Mouse (Mus musculus) kidney, postnatal 0 days (tissue): ENCODE results near the gene Krt6b. TPM values are rescaled to one million over a fixed set of nuclear protein-coding genes. Genes with fewer than 3 reads are reported as not detected.

Experiments
- ATAC-seq: fragments of 200-750 bp; cut with Nextera tagmentation; replicated peaks from 2 replicates; pipeline ENCODE4 v1.8.0; 2017; ENCODE audit warnings: low read depth, moderate number of reproducible peaks, moderate TSS enrichment, moderate library complexity; ENCODE audit not compliant: low FRiP score
- DNase-seq: peaks from one replicate; pipeline ENCODE4 v3.0.0-alpha.2; 2016; ENCODE audit warnings: low spot score
- H3K27ac ChIP-seq: fragments of 300-500 bp; sonication (generic); 2 replicates; pipeline ENCODE4 v1.5.1; 2014; ENCODE audit warnings: mild to moderate bottlenecking
- H3K27me3 ChIP-seq: fragments of 300-500 bp; sonication (generic); 2 replicates; pipeline ENCODE4 v1.6.1; 2014; ENCODE audit warnings: low read length, mixed read lengths; ENCODE audit not compliant: insufficient read depth
- H3K36me3 ChIP-seq: fragments of 300-500 bp; sonication (generic); 2 replicates; pipeline ENCODE4 v1.6.1; 2014; ENCODE audit warnings: low read length, mixed read lengths; ENCODE audit not compliant: insufficient read depth
- H3K4me1 ChIP-seq: fragments of 300-500 bp; sonication (generic); replicated peaks from 2 replicates; pipeline ENCODE4 v1.6.1; 2014; ENCODE audit warnings: antibody characterized with exemption, low read length, mixed read lengths; ENCODE audit not compliant: insufficient read depth
- H3K4me2 ChIP-seq: fragments of 300-500 bp; sonication (generic); 2 replicates; pipeline ENCODE4 v1.6.1; 2014; ENCODE audit warnings: mild to moderate bottlenecking, low read length, moderate library complexity, mixed read lengths
- H3K4me3 ChIP-seq: fragments of 300-500 bp; sonication (generic); replicated peaks from 2 replicates; pipeline ENCODE4 v1.5.1; 2014; ENCODE audit warnings: low read depth, low read length
- H3K9ac ChIP-seq: fragments of 300-500 bp; sonication (generic); 2 replicates; pipeline ENCODE4 v1.6.1; 2014; ENCODE audit warnings: low read depth, low read length
- H3K9me3 ChIP-seq: fragments of 300-500 bp; sonication (generic); replicated peaks from 2 replicates; pipeline ENCODE4 v1.6.1; 2016; ENCODE audit warnings: low read length, inconsistent platforms, mixed read lengths
- CTCF ChIP-seq: IDR thresholded peaks from 2 replicates; pipeline ENCODE4 v1.5.1; 2016; ENCODE audit warnings: antibody characterized with exemption, low read depth, mild to moderate bottlenecking, moderate library complexity
- WGBS: fragments of 180-500 bp; shearing (Covaris S2); extraction: QIAGEN DNeasy Blood & Tissue Kit; methylation state at CpG from one replicate; pipeline ENCODE4 v1.1.7; 2014; 5-methylcytosine and 5-hydroxymethylcytosine counted together
- polyA plus RNA-seq: library from polyadenylated mRNA; unstranded; fragments of >200 nt; fragmentation: Nextera tagmentation; extraction: Ambion mirVana; gene quantifications from 2 replicates; pipeline ENCODE4 v1.2.1, GENCODE M21; 2015

Gene Krt6b
- polyA plus RNA-seq, 1 experiment from 2014 or later, result not detected

DNA sequence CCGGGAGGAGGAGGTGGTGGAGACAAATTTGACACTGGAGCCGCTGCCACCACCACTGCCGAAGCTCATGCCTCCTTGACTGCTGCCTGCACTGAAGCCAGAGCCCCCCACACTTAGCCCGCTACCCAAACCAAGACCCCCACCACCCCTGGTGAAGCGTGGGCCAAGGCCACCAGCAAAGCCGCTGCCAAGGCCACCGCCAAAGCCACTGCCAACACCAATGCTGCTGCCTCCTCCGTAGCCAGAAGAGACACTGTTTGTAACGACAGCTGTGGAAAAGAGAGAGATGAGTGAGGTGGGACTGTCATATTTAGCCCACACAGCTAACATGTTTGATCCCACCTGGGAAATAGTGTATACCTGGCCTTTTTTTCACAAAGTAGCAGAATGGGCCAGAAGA lies 27.4 kb upstream of the Krt6b start:
- H3K27ac ChIP-seq, result no peak overlapping the region
- H3K4me3 ChIP-seq, result no peak overlapping the region
- ATAC-seq (no peak), DNase-seq (no peak)
- H3K4me1 ChIP-seq, result no peaks in the 10 kb centered on the region
- no peak for TF ChIP-seq CTCF
- H3K27me3 ChIP-seq, result no peaks in the 10 kb centered on the region
- no peak overlapping the region for H3K4me2 ChIP-seq
- no peak overlapping the region for H3K9ac ChIP-seq
- no peaks in the 10 kb centered on the region for H3K36me3 ChIP-seq
- H3K9me3 ChIP-seq, result no peaks in the 10 kb centered on the region
- WGBS, result 83% methylated on average over 9 of the region's 9 CpGs

DNA sequence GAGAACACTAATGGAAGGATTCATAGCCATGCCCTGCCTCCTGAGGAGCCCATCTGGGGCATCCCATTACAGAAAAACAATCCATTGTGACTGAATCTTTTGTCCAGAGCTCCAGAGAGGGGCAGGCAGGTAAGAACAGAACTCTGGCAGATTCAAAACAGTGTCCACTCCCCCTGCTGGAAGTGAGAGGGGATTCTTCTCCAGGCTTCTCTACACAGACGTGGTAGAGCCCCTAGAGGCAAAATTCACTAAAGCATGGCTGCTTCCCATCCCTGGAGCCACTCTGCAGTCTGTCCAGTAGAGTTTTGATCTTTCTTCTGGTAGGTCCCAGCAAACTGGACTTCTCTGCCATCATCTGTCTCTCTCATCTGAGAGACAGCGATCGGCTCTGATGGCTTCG lies 24.0 kb upstream of the Krt6b start:
- Histone ChIP-seq H3K27me3 (no peaks in the 10 kb centered on the region), H3K9me3 (no peaks in the 10 kb centered on the region), H3K9ac (no peak overlapping the region), H3K36me3 (no peaks in the 10 kb centered on the region), H3K27ac (no peak overlapping the region), H3K4me1 (no peaks in the 10 kb centered on the region), H3K4me3 (no peak overlapping the region), H3K4me2 (no peak overlapping the region)
- WGBS, result 75% methylated on average over 4 of the region's 4 CpGs
- ATAC-seq (no peak), DNase-seq (peak; percentile 80)
- peak; percentile 72 for TF ChIP-seq CTCF

DNA sequence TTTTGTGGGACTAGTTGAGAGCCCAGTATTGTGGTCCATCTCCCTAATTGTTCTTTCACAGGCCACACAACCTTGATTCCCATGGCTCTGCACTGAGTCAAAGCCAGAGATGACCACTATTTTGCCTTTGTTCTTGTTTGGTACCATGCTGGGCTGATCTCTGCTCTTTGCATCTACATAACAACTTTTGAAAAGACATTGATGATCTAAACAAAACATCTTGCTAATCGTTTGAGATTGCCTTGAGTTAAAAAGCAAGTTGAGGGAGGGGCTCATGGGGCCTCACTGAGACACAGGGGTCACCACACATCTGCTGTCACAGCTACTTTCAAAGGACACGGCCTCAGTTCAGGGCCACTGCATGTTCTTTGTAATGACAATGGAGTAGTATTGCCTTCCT lies 22.3 kb upstream of the Krt6b start:
- Histone ChIP-seq H3K27me3 (no peaks in the 10 kb centered on the region), H3K27ac (no peak overlapping the region), H3K4me3 (no peak overlapping the region), H3K9me3 (no peaks in the 10 kb centered on the region), H3K9ac (no peak overlapping the region), H3K4me2 (no peak overlapping the region), H3K4me1 (no peaks in the 10 kb centered on the region), H3K36me3 (no peaks in the 10 kb centered on the region)
- 16% methylated on average over 2 of the region's 2 CpGs for WGBS
- ATAC-seq (no peak), DNase-seq (no peak)
- TF ChIP-seq CTCF, result no peak

DNA sequence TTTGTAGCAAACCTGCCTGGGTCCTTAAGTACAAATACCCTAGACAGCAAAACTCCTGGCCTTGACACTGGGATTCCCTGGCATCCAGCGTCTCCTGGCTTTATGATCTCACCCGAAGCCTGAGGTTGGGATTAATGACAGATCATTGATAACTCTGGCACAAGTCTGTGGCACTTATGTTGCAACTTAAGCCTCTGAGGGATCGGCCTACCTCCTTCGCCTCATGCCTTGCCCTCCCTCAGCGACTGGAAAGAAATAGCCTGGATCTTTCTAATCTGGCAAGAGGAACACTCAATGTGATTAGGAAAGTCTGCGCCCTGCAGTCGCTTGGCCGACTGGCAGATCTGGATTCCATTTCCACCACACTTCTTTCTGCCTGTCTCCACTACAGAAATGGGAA lies 19.8 kb upstream of the Krt6b start:
- Histone ChIP-seq H3K4me1 (no peaks in the 10 kb centered on the region), H3K4me2 (no peak overlapping the region), H3K4me3 (no peak overlapping the region), H3K36me3 (no peaks in the 10 kb centered on the region), H3K9ac (no peak overlapping the region), H3K27ac (no peak overlapping the region), H3K27me3 (no peaks in the 10 kb centered on the region), H3K9me3 (no peaks in the 10 kb centered on the region)
- ATAC-seq (no peak), DNase-seq (no peak)
- WGBS, result 80% methylated on average over 8 of the region's 8 CpGs
- no peak for TF ChIP-seq CTCF

DNA sequence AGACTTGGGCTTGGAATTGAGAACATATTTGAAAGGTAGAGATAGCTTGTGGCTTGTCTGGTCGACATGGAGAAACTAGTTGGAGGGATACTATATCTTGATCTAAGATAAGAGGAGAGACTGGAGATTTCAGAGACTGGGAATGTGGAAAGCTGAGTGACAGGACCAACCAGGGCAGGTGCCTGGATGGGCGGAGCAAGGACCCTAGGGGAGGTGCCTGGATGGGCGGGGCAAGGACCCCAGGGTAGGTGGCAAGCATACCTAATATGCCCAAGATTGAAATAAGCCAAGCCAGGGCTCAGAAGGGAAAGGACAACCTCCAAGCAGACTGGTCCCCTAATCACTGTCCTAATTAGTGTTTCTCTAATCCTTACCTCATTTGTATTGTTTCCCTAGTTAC lies 19.1 kb upstream of the Krt6b start:
- DNase-seq (no peak), ATAC-seq (no peak)
- no peak overlapping the region for H3K4me3 ChIP-seq
- H3K27me3 ChIP-seq, result no peaks in the 10 kb centered on the region
- H3K36me3 ChIP-seq, result no peaks in the 10 kb centered on the region
- no peaks in the 10 kb centered on the region for H3K9me3 ChIP-seq
- H3K4me1 ChIP-seq, result no peaks in the 10 kb centered on the region
- no peak overlapping the region for H3K27ac ChIP-seq
- no peak overlapping the region for H3K4me2 ChIP-seq
- 59% methylated on average over 3 of the region's 3 CpGs for WGBS
- no peak for TF ChIP-seq CTCF
- no peak overlapping the region for H3K9ac ChIP-seq

DNA sequence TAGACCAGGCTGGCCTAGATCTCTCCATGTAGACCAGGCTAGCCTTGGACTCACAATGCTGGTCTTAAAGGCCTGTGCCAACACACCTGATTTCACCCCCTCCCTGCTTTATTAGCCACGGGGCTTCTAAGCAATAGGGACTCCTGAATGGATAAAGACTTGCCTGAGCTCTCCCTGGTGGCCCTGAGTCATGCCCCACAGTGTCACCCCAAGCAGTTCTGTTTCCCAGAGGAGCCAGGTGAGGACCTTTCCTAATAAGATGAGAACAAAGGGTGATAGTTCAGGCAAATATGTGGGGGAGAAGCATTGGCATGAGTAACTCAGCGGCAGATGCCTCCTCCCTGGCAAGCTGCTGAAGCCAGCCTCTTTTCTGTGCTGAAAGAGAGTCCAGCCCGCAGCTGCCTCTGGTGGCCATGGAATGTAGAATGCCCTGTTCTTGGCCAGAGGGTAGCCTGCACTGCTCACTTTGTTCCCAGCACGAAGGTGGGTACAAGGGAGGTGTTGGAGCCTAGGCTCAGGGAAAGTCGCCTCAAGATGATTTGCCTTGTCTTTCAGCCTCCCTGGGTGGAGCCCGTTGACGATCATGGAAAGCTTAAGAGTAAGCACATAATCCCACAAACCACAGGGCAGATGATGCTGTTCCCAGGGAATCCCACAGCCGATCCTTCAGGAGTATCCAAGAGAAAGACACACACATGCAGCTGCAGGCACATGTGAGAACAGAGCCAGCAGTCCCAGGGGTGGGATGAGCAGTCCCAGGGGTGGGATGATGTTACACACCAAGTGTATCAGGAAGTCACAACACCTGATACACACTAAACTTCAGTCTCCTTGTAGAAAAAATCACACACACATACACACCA lies 17.5 kb upstream of the Krt6b start:
- TF ChIP-seq CTCF, result 0 out of 2 replicates have a peak, but pooled peaks have one; percentile 12
- 70% methylated on average over 8 of the region's 8 CpGs for WGBS
- no peak for DNase-seq

More for the DNA sequence above, 17.5 kb upstream of the Krt6b start:
- Histone ChIP-seq H3K4me2 (no peak overlapping the region), H3K36me3 (no peaks in the 10 kb centered on the region), H3K4me1 (no peaks in the 10 kb centered on the region), H3K4me3 (no peak overlapping the region), H3K27me3 (no peaks in the 10 kb centered on the region), H3K27ac (no peak overlapping the region), H3K9me3 (no peaks in the 10 kb centered on the region), H3K9ac (no peak overlapping the region)
- ATAC-seq, result no peak
